Mouse (Mus musculus): ENCODE measurements around the gene Cmtm7. TPM values are rescaled to one million over a fixed set of nuclear protein-coding genes. Genes with fewer than 3 reads are reported as not detected.

Cmtm7 gene
- polyA plus RNA-seq (2015; fragmentation: Nextera tagmentation; extraction: Ambion mirVana): 9.5 and 13.8 TPM in 2 replicates

GRCm38 (mm10) chr9:114781526-114782212 is at the start of gene Cmtm7:
Gene Cmtm7 (minus strand): TSS chr9:114781856.
- Histone ChIP-seq H3K4me1 (ENCODE audit: control insufficient read depth, insufficient read depth, low read depth, low read length) (peaks cover 8% of the 10 kb centered on the region), H3K4me3 (ENCODE audit: low read length) (peak within 1 kb of the TSS; percentile 54), H3K27me3 (replicated peaks; ENCODE audit: control insufficient read depth, insufficient read depth, low read length) (no peaks in the 10 kb centered on the region), H3K9me3 (ENCODE audit: control insufficient read depth, low read length) (0 out of 2 replicates have a peak, but pooled peaks cover under 1% of the 10 kb centered on the region), H3K9ac (ENCODE audit: low read depth, low read length) (peak within 1 kb of the TSS; percentile 64), H3K27ac (ENCODE audit: low read depth, low read length) (no peak within 1 kb of the TSS), H3K36me3 (ENCODE audit: control insufficient read depth, insufficient read depth, low read length) (no peaks in the 10 kb centered on the region), H3K4me2 (ENCODE audit: low read length) (peak within 1 kb of the TSS; percentile 99)
- peak; percentile 82 for ATAC-seq
- WGBS: 1% methylated on average over 44 of the region's 54 CpGs

- Histone ChIP-seq H3K27me3 (replicated peaks; ENCODE audit: control insufficient read depth, insufficient read depth, low read length) (no peaks in the 10 kb centered on the region), H3K9ac (ENCODE audit: low read depth, low read length) (no peak overlapping the region), H3K4me2 (ENCODE audit: low read length) (no peak overlapping the region), H3K27ac (ENCODE audit: low read depth, low read length) (no peak overlapping the region), H3K9me3 (ENCODE audit: control insufficient read depth, low read length) (no peaks in the 10 kb centered on the region), H3K4me1 (ENCODE audit: control insufficient read depth, insufficient read depth, low read depth, low read length) (no peaks in the 10 kb centered on the region), H3K4me3 (ENCODE audit: low read length) (no peak overlapping the region), H3K36me3 (ENCODE audit: control insufficient read depth, insufficient read depth, low read length) (no peaks in the 10 kb centered on the region)
- no peak for ATAC-seq
- 19% methylated on average over 7 of the region's 7 CpGs for WGBS
These were observed 48.7 kb upstream of the Cmtm7 start for GRCm38 (mm10) chr9:114830351-114830750.

- Histone ChIP-seq H3K4me2 (ENCODE audit: low read length) (no peak overlapping the region), H3K9me3 (ENCODE audit: control insufficient read depth, low read length) (no peaks in the 10 kb centered on the region), H3K4me3 (ENCODE audit: low read length) (no peak overlapping the region), H3K36me3 (ENCODE audit: control insufficient read depth, insufficient read depth, low read length) (no peaks in the 10 kb centered on the region), H3K4me1 (ENCODE audit: control insufficient read depth, insufficient read depth, low read depth, low read length) (no peaks in the 10 kb centered on the region), H3K27me3 (replicated peaks; ENCODE audit: control insufficient read depth, insufficient read depth, low read length) (no peaks in the 10 kb centered on the region), H3K9ac (ENCODE audit: low read depth, low read length) (no peak overlapping the region), H3K27ac (ENCODE audit: low read depth, low read length) (no peak overlapping the region)
- 88% methylated on average over 8 of the region's 8 CpGs for whole genome bisulfite sequencing
- ATAC-seq: no peak
These were observed 48.0 kb upstream of the Cmtm7 start for GRCm38 (mm10) chr9:114829669-114830068.

- Histone ChIP-seq H3K4me1 (ENCODE audit: control insufficient read depth, insufficient read depth, low read depth, low read length) (no peaks in the 10 kb centered on the region), H3K4me3 (ENCODE audit: low read length) (no peak overlapping the region), H3K27me3 (replicated peaks; ENCODE audit: control insufficient read depth, insufficient read depth, low read length) (no peaks in the 10 kb centered on the region), H3K27ac (ENCODE audit: low read depth, low read length) (no peak overlapping the region), H3K9me3 (ENCODE audit: control insufficient read depth, low read length) (no peaks in the 10 kb centered on the region), H3K36me3 (ENCODE audit: control insufficient read depth, insufficient read depth, low read length) (no peaks in the 10 kb centered on the region), H3K9ac (ENCODE audit: low read depth, low read length) (no peak overlapping the region), H3K4me2 (ENCODE audit: low read length) (no peak overlapping the region)
- ATAC-seq: no peak
- 98% methylated on average over 6 of the region's 6 CpGs for whole genome bisulfite sequencing
These were observed 46.7 kb upstream of the Cmtm7 start for GRCm38 (mm10) chr9:114828377-114828776.

- Histone ChIP-seq H3K4me3 (ENCODE audit: low read length) (no peak overlapping the region), H3K27ac (ENCODE audit: low read depth, low read length) (no peak overlapping the region), H3K4me1 (ENCODE audit: control insufficient read depth, insufficient read depth, low read depth, low read length) (no peaks in the 10 kb centered on the region), H3K9me3 (ENCODE audit: control insufficient read depth, low read length) (no peaks in the 10 kb centered on the region), H3K4me2 (ENCODE audit: low read length) (no peak overlapping the region), H3K27me3 (replicated peaks; ENCODE audit: control insufficient read depth, insufficient read depth, low read length) (no peaks in the 10 kb centered on the region), H3K9ac (ENCODE audit: low read depth, low read length) (no peak overlapping the region), H3K36me3 (ENCODE audit: control insufficient read depth, insufficient read depth, low read length) (no peaks in the 10 kb centered on the region)
- ATAC-seq: no peak
- WGBS: 73% methylated on average over 1 of the region's 1 CpGs
These were observed 45.7 kb upstream of the Cmtm7 start for GRCm38 (mm10) chr9:114827242-114827852.

GRCm38 (mm10) chr9:114824166-114824565 is 42.5 kb upstream of the Cmtm7 start:
- Histone ChIP-seq H3K4me3 (ENCODE audit: low read length) (no peak overlapping the region), H3K4me1 (ENCODE audit: control insufficient read depth, insufficient read depth, low read depth, low read length) (no peaks in the 10 kb centered on the region), H3K27ac (ENCODE audit: low read depth, low read length) (no peak overlapping the region), H3K36me3 (ENCODE audit: control insufficient read depth, insufficient read depth, low read length) (no peaks in the 10 kb centered on the region), H3K9me3 (ENCODE audit: control insufficient read depth, low read length) (no peaks in the 10 kb centered on the region), H3K4me2 (ENCODE audit: low read length) (no peak overlapping the region), H3K27me3 (replicated peaks; ENCODE audit: control insufficient read depth, insufficient read depth, low read length) (no peaks in the 10 kb centered on the region), H3K9ac (ENCODE audit: low read depth, low read length) (no peak overlapping the region)
- no peak for ATAC-seq
- 93% methylated on average over 7 of the region's 7 CpGs for WGBS

- Histone ChIP-seq H3K27me3 (replicated peaks; ENCODE audit: control insufficient read depth, insufficient read depth, low read length) (no peaks in the 10 kb centered on the region), H3K9ac (ENCODE audit: low read depth, low read length) (no peak overlapping the region), H3K36me3 (ENCODE audit: control insufficient read depth, insufficient read depth, low read length) (no peaks in the 10 kb centered on the region), H3K4me3 (ENCODE audit: low read length) (no peak overlapping the region), H3K27ac (ENCODE audit: low read depth, low read length) (no peak overlapping the region), H3K9me3 (ENCODE audit: control insufficient read depth, low read length) (no peaks in the 10 kb centered on the region), H3K4me2 (ENCODE audit: low read length) (no peak overlapping the region), H3K4me1 (ENCODE audit: control insufficient read depth, insufficient read depth, low read depth, low read length) (no peaks in the 10 kb centered on the region)
- 88% methylated on average over 15 of the region's 15 CpGs for WGBS
- no peak for ATAC-seq
These were observed 40.1 kb upstream of the Cmtm7 start for GRCm38 (mm10) chr9:114821548-114822289.

- Histone ChIP-seq H3K4me2 (ENCODE audit: low read length) (no peak overlapping the region), H3K9ac (ENCODE audit: low read depth, low read length) (no peak overlapping the region), H3K4me1 (ENCODE audit: control insufficient read depth, insufficient read depth, low read depth, low read length) (no peaks in the 10 kb centered on the region), H3K9me3 (ENCODE audit: control insufficient read depth, low read length) (no peaks in the 10 kb centered on the region), H3K4me3 (ENCODE audit: low read length) (no peak overlapping the region), H3K27me3 (replicated peaks; ENCODE audit: control insufficient read depth, insufficient read depth, low read length) (no peaks in the 10 kb centered on the region), H3K27ac (ENCODE audit: low read depth, low read length) (no peak overlapping the region), H3K36me3 (ENCODE audit: control insufficient read depth, insufficient read depth, low read length) (no peaks in the 10 kb centered on the region)
- no peak for ATAC-seq
- 74% methylated on average over 3 of the region's 3 CpGs for WGBS
These were observed 37.3 kb upstream of the Cmtm7 start for GRCm38 (mm10) chr9:114818918-114819317.

- WGBS: 75% methylated on average over 7 of the region's 7 CpGs
- H3K4me2 ChIP-seq (ENCODE audit: low read length): no peak overlapping the region
- ATAC-seq: no peak
- H3K36me3 ChIP-seq (ENCODE audit: control insufficient read depth, insufficient read depth, low read length): no peaks in the 10 kb centered on the region
- H3K9ac ChIP-seq (ENCODE audit: low read depth, low read length): no peak overlapping the region
- H3K9me3 ChIP-seq (ENCODE audit: control insufficient read depth, low read length): no peaks in the 10 kb centered on the region
- no peak overlapping the region for H3K27ac ChIP-seq (ENCODE audit: low read depth, low read length)
- H3K4me3 ChIP-seq (ENCODE audit: low read length): no peak overlapping the region
- H3K4me1 ChIP-seq (ENCODE audit: control insufficient read depth, insufficient read depth, low read depth, low read length): no peaks in the 10 kb centered on the region
- H3K27me3 ChIP-seq (replicated peaks; ENCODE audit: control insufficient read depth, insufficient read depth, low read length): no peaks in the 10 kb centered on the region
These were observed 35.4 kb upstream of the Cmtm7 start for GRCm38 (mm10) chr9:114817012-114817411.

All from hindbrain, embryonic 16.5 days (tissue).